Mouse (Mus musculus): ENCODE data around the gene Ntn5. TPM values are rescaled to one million over a fixed set of nuclear protein-coding genes. Genes with fewer than 3 reads are reported as not detected.

The Ntn5 gene
- polyA plus RNA-seq, 1 experiment, result 2.1 TPM

GRCm38 (mm10) chr7:45702316-45702715 lies 18.5 kb downstream of the Ntn5 start:
- no peak for DNase-seq (ENCODE audit: low read depth)
- TF ChIP-seq CTCF (IDR thresholded peaks at IDR 0.05; ENCODE audit: borderline replicate concordance, extremely low read depth, insufficient read depth, insufficient read length) (no peak), POLR2A (IDR thresholded peaks at IDR 0.05; ENCODE audit: borderline replicate concordance, extremely low read depth, insufficient read depth, insufficient read length, poor library complexity, severe bottlenecking) (no peak)

GRCm38 (mm10) chr7:45702809-45703520 lies 19.1 kb downstream of the Ntn5 start:
- TF ChIP-seq CTCF (IDR thresholded peaks at IDR 0.05; ENCODE audit: borderline replicate concordance, extremely low read depth, insufficient read depth, insufficient read length), result no peak
- no peak for TF ChIP-seq POLR2A (IDR thresholded peaks at IDR 0.05; ENCODE audit: borderline replicate concordance, extremely low read depth, insufficient read depth, insufficient read length, poor library complexity, severe bottlenecking)
- DNase-seq (ENCODE audit: low read depth), result no peak

GRCm38 (mm10) chr7:45703521-45704033 lies 19.8 kb downstream of the Ntn5 start:
- no peak for TF ChIP-seq POLR2A (IDR thresholded peaks at IDR 0.05; ENCODE audit: borderline replicate concordance, extremely low read depth, insufficient read depth, insufficient read length, poor library complexity, severe bottlenecking)
- TF ChIP-seq CTCF (IDR thresholded peaks at IDR 0.05; ENCODE audit: borderline replicate concordance, extremely low read depth, insufficient read depth, insufficient read length), result no peak
- no peak for DNase-seq (ENCODE audit: low read depth)

- DNase-seq (ENCODE audit: low read depth), result peak; percentile 96
- TF ChIP-seq CTCF (IDR thresholded peaks at IDR 0.05; ENCODE audit: borderline replicate concordance, extremely low read depth, insufficient read depth, insufficient read length) (no peak), POLR2A (IDR thresholded peaks at IDR 0.05; ENCODE audit: borderline replicate concordance, extremely low read depth, insufficient read depth, insufficient read length, poor library complexity, severe bottlenecking) (0 out of 2 replicates have a peak, but pooled peaks have one; percentile 5)
Measured at GRCm38 (mm10) chr7:45704046-45704559, 20.3 kb downstream of the Ntn5 start.

GRCm38 (mm10) chr7:45704730-45705442 lies 21.1 kb downstream of the Ntn5 start, which contains the start of gene Dbp:
TSS of gene Dbp (plus strand) at chr7:45705088.
- DNase-seq (ENCODE audit: low read depth), result peak; percentile 100
- TF ChIP-seq CTCF (IDR thresholded peaks at IDR 0.05; ENCODE audit: borderline replicate concordance, extremely low read depth, insufficient read depth, insufficient read length) (no peak), POLR2A (IDR thresholded peaks at IDR 0.05; ENCODE audit: borderline replicate concordance, extremely low read depth, insufficient read depth, insufficient read length, poor library complexity, severe bottlenecking) (no peak)

GRCm38 (mm10) chr7:45705443-45705864 lies 21.6 kb downstream of the Ntn5 start:
- TF ChIP-seq CTCF (IDR thresholded peaks at IDR 0.05; ENCODE audit: borderline replicate concordance, extremely low read depth, insufficient read depth, insufficient read length), result no peak
- TF ChIP-seq POLR2A (IDR thresholded peaks at IDR 0.05; ENCODE audit: borderline replicate concordance, extremely low read depth, insufficient read depth, insufficient read length, poor library complexity, severe bottlenecking), result no peak
- no peak for DNase-seq (ENCODE audit: low read depth)

- no peak for TF ChIP-seq POLR2A (IDR thresholded peaks at IDR 0.05; ENCODE audit: borderline replicate concordance, extremely low read depth, insufficient read depth, insufficient read length, poor library complexity, severe bottlenecking)
- no peak for TF ChIP-seq CTCF (IDR thresholded peaks at IDR 0.05; ENCODE audit: borderline replicate concordance, extremely low read depth, insufficient read depth, insufficient read length)
- peak; percentile 41 for DNase-seq (ENCODE audit: low read depth)
Measured at GRCm38 (mm10) chr7:45705873-45706281, 22.1 kb downstream of the Ntn5 start.

- peak; percentile 86 for DNase-seq (ENCODE audit: low read depth)
- peak; percentile 52; the same call in 1 of the 2 replicates for TF ChIP-seq POLR2A (IDR thresholded peaks at IDR 0.05; ENCODE audit: borderline replicate concordance, extremely low read depth, insufficient read depth, insufficient read length, poor library complexity, severe bottlenecking)
- TF ChIP-seq CTCF (IDR thresholded peaks at IDR 0.05; ENCODE audit: borderline replicate concordance, extremely low read depth, insufficient read depth, insufficient read length), result no peak
Measured at GRCm38 (mm10) chr7:45706721-45707241, 23.0 kb downstream of the Ntn5 start.

- DNase-seq (ENCODE audit: low read depth), result peak; percentile 94
- no peak for TF ChIP-seq CTCF (IDR thresholded peaks at IDR 0.05; ENCODE audit: borderline replicate concordance, extremely low read depth, insufficient read depth, insufficient read length)
- no peak for TF ChIP-seq POLR2A (IDR thresholded peaks at IDR 0.05; ENCODE audit: borderline replicate concordance, extremely low read depth, insufficient read depth, insufficient read length, poor library complexity, severe bottlenecking)
Measured at GRCm38 (mm10) chr7:45707375-45707967, 23.6 kb downstream of the Ntn5 start.

GRCm38 (mm10) chr7:45708221-45708761 lies 24.5 kb downstream of the Ntn5 start:
- no peak for DNase-seq (ENCODE audit: low read depth)
- TF ChIP-seq POLR2A (IDR thresholded peaks at IDR 0.05; ENCODE audit: borderline replicate concordance, extremely low read depth, insufficient read depth, insufficient read length, poor library complexity, severe bottlenecking), result no peak
- TF ChIP-seq CTCF (IDR thresholded peaks at IDR 0.05; ENCODE audit: borderline replicate concordance, extremely low read depth, insufficient read depth, insufficient read length), result no peak
